Mouse (Mus musculus) small intestine, adult 2 months (tissue): Measurements from ENCODE around the gene Nfib. TPM values are rescaled to one million over a fixed set of nuclear protein-coding genes. Genes with fewer than 3 reads are reported as not detected.

Experiments
- H3K27ac ChIP-seq: fragments of 200-500 bp; 2 replicates; pipeline ENCODE4 v1.5.1; 2012; ENCODE audit warnings: low read depth, low read length, control low read depth, inconsistent platforms; ENCODE audit not compliant: insufficient read depth
- H3K27me3 ChIP-seq: fragments of 200-500 bp; 2 replicates; pipeline ENCODE4 v1.6.1; 2012; ENCODE audit warnings: mild to moderate bottlenecking, moderate library complexity, low read length, inconsistent platforms; ENCODE audit not compliant: control insufficient read depth, insufficient read depth
- H3K36me3 ChIP-seq: fragments of 200-500 bp; 2 replicates; pipeline ENCODE4 v1.6.1; 2012; ENCODE audit warnings: mild to moderate bottlenecking, low read length, control low read depth, inconsistent platforms; ENCODE audit not compliant: control insufficient read depth, insufficient read depth
- H3K4me1 ChIP-seq: fragments of 200-500 bp; 2 replicates; pipeline ENCODE4 v1.6.1; 2012; ENCODE audit warnings: low read length, inconsistent platforms, mixed read lengths; ENCODE audit not compliant: control insufficient read depth, insufficient read depth, insufficient read length
- H3K4me3 ChIP-seq: fragments of 200-500 bp; 2 replicates; pipeline ENCODE4 v1.5.1; 2012; ENCODE audit warnings: low read depth, mild to moderate bottlenecking, control low read depth, inconsistent platforms, low read length, moderate library complexity
- CTCF ChIP-seq: fragments of 200-500 bp; IDR thresholded peaks from 2 replicates; pipeline ENCODE4 v1.5.1; 2012; ENCODE audit warnings: low read depth, mild to moderate bottlenecking, control low read depth, inconsistent platforms, low read length, moderate library complexity, mixed read lengths; ENCODE audit not compliant: insufficient replicate concordance, insufficient read length; ENCODE audit errors: extremely low read depth
- POLR2A ChIP-seq: fragments of 200-500 bp; IDR thresholded peaks from 2 replicates; pipeline ENCODE4 v1.6.1; 2012; ENCODE audit warnings: low read depth, mild to moderate bottlenecking, control low read depth, inconsistent platforms, low read length, moderate library complexity
- WGBS: fragments of 180-500 bp; shearing (Covaris S2); methylation state at CpG from one replicate; pipeline ENCODE4 v1.1.7; 2018; 5-methylcytosine and 5-hydroxymethylcytosine counted together
- polyA plus RNA-seq: library from polyadenylated mRNA; depleted of rRNA; stranded (reverse); fragments of >200 nt; gene quantifications from 2 replicates; pipeline ENCODE4 v1.2.3, GENCODE M21; 2012

Nfib gene
- polyA plus RNA-seq, 1 experiment = 4.7 TPM

- no peak for TF ChIP-seq CTCF
- TF ChIP-seq POLR2A = no peak
- Histone ChIP-seq H3K27me3 (no peaks in the 10 kb centered on the region), H3K36me3 (peaks cover 2% of the 10 kb centered on the region; the same call in 1 of the 2 replicates), H3K4me1 (peaks cover 22% of the 10 kb centered on the region; the same call in 1 of the 2 replicates), H3K27ac (no peak overlapping the region), H3K4me3 (no peak overlapping the region)
Measured at GRCm38 (mm10) chr4:82380578-82380977, 325.0 kb downstream of the Nfib start.

GRCm38 (mm10) chr4:82378050-82378449 lies 327.5 kb downstream of the Nfib start:
- H3K27me3 ChIP-seq = no peaks in the 10 kb centered on the region
- peaks cover 6% of the 10 kb centered on the region; the same call in 1 of the 2 replicates for H3K4me1 ChIP-seq
- H3K36me3 ChIP-seq = 0 out of 2 replicates have a peak, but pooled peaks cover 2% of the 10 kb centered on the region
- no peak overlapping the region for H3K27ac ChIP-seq
- H3K4me3 ChIP-seq = no peak overlapping the region
- TF ChIP-seq CTCF (no peak), POLR2A (no peak)
- 88% methylated on average over 3 of the region's 3 CpGs for WGBS

- no peaks in the 10 kb centered on the region for H3K27me3 ChIP-seq
- TF ChIP-seq POLR2A = no peak
- TF ChIP-seq CTCF = no peak
- 0 out of 2 replicates have a peak, but pooled peaks cover 2% of the 10 kb centered on the region for H3K36me3 ChIP-seq
- H3K27ac ChIP-seq = no peak overlapping the region
- peaks cover 6% of the 10 kb centered on the region; the same call in 1 of the 2 replicates for H3K4me1 ChIP-seq
- no peak overlapping the region for H3K4me3 ChIP-seq
- 88% methylated on average over 3 of the region's 3 CpGs for WGBS
Measured at GRCm38 (mm10) chr4:82377621-82378020, 327.9 kb downstream of the Nfib start.

GRCm38 (mm10) chr4:82374560-82374959 lies 331.0 kb downstream of the Nfib start:
- no peaks in the 10 kb centered on the region for H3K27me3 ChIP-seq
- H3K36me3 ChIP-seq = no peaks in the 10 kb centered on the region
- H3K27ac ChIP-seq = no peak overlapping the region
- H3K4me3 ChIP-seq = no peak overlapping the region
- H3K4me1 ChIP-seq = 0 out of 2 replicates have a peak, but pooled peaks cover 1% of the 10 kb centered on the region
- TF ChIP-seq POLR2A = no peak
- TF ChIP-seq CTCF = no peak
- WGBS = 81% methylated on average over 5 of the region's 5 CpGs

GRCm38 (mm10) chr4:82372217-82372616 lies 333.3 kb downstream of the Nfib start:
- TF ChIP-seq CTCF = no peak
- no peak for TF ChIP-seq POLR2A
- Histone ChIP-seq H3K36me3 (no peaks in the 10 kb centered on the region), H3K27me3 (no peaks in the 10 kb centered on the region), H3K4me1 (0 out of 2 replicates have a peak, but pooled peaks cover 1% of the 10 kb centered on the region), H3K4me3 (no peak overlapping the region), H3K27ac (no peak overlapping the region)
- WGBS = 88% methylated on average over 4 of the region's 4 CpGs

- Histone ChIP-seq H3K27me3 (no peaks in the 10 kb centered on the region), H3K27ac (no peak overlapping the region), H3K4me3 (no peak overlapping the region), H3K4me1 (0 out of 2 replicates have a peak, but pooled peaks cover 1% of the 10 kb centered on the region), H3K36me3 (no peaks in the 10 kb centered on the region)
- WGBS = 91% methylated on average over 4 of the region's 4 CpGs
- TF ChIP-seq POLR2A (no peak), CTCF (no peak)
Measured at GRCm38 (mm10) chr4:82371471-82371870, 334.1 kb downstream of the Nfib start.

GRCm38 (mm10) chr4:82369011-82369776 lies 336.4 kb downstream of the Nfib start:
- Histone ChIP-seq H3K4me3 (no peak overlapping the region), H3K36me3 (no peaks in the 10 kb centered on the region), H3K27me3 (no peaks in the 10 kb centered on the region), H3K4me1 (no peaks in the 10 kb centered on the region), H3K27ac (no peak overlapping the region)
- 84% methylated on average over 6 of the region's 6 CpGs for WGBS
- TF ChIP-seq POLR2A = no peak
- TF ChIP-seq CTCF = no peak
